Mouse (Mus musculus) left cerebral cortex, postnatal 14 days (tissue): ENCODE data around the gene Tpgs1. TPM values are rescaled to one million over a fixed set of nuclear protein-coding genes. Genes with fewer than 3 reads are reported as not detected.

Experiments
- DNase-seq, 2 experiments: peaks; one replicate each; pipeline ENCODE4 v3.0.0; 2021 to 2022; ENCODE audit warnings: low spot score in 2 of 2, mixed read lengths in 1 of 2
- intact Hi-C: fragments of 180-260 bp; cut with DNase I; formaldehyde crosslinking; loops from one replicate; pipeline ENCODE4 v1.15.1; 2025
- long read RNA-seq, 2 experiments: library from polyadenylated mRNA; stranded (forward); transcript quantifications; one replicate each; pipeline ENCODE4 v2.0.0; 2021
- total RNA-seq, 2 experiments: library from RNA; stranded (reverse); gene quantifications; 2 replicates each; pipeline ENCODE4 v1.2.3; 2021

Tpgs1 gene
- 10 to 100 TPM; 71.9 to 77.9 TPM for total RNA-seq
- long read RNA-seq, experiment 1, transcript Tpgs1-201 (2 exons, 1,143 nt): major isoform, 147 of 153 reads
- long read RNA-seq, experiment 1, partial matches to known transcripts: 0 of 153 reads
- long read RNA-seq, experiment 1, other reads (novel, unspliced or antisense): 3 of 153 reads
- long read RNA-seq, experiment 2, transcript Tpgs1-201 (2 exons, 1,143 nt): major isoform, 115 of 123 reads
- long read RNA-seq, experiment 2, partial matches to known transcripts: 0 of 123 reads
- long read RNA-seq, experiment 2, other reads (novel, unspliced or antisense): 5 of 123 reads

DNA sequence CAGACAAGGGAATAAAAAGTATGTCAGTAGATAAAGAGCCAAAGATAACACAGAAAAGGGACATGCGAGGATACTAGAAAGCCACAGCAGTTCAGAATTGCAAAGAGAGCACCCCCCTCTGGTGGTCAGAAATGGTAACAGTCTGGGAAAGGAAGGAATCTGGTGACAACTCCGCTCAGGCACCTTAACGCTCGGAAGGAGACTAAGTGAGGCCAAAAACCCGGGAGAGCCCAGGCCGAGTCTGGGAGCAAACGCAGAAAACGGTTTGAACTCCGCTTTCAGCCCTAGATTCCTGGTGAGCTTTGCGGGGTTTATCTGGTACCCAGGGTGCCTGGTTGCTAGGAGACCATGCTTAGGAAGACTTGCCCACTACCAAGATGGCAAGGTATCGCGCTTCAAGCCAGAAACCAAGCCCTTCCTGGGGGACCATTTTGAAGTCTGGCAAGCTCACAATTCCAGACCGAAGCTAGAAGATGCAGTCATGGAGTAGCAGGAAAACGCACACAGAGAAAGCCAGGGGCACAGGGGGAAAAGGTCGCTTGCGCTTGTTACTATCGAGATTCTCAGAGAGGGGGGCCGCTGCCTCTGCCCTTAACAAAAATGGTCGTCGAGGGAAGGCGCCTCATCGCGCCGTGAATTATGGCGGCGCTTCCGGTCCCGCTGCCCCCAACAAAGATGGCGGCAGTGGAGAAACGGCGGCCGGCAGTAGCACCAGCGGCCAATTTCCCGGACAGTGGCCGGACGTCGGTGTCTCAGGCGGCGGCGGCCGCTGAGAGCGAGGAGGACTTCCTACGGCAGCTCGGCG is at the start of gene Tpgs1:
Gene Tpgs1 (plus strand): TSS at position 599 of the 805 bp plus-strand sequence.
- intact Hi-C loops: loop anchor here (2.0 kb wide), 1 partner anchor 74 kb away; no protein-coding TSS in a partner anchor

DNA sequence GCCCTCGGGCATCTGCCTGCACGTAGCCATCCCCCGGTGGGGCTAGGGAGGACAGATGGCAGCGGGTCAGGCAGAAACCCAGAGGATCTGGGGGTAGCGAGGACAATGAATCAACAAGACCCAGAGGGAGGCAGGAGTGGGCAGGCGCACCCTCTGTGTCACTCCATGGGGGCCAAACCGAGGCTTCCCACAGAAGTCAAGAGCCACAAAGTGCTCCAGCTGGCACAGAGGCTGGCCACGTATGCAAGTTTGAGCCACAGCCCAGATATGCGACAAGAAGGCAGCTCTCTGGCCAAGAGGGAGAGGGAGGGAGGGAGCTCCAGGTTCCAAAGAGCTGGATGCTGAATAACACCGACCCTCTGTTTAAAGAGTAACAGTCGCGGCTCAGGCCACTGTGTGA is 45.2 kb upstream of the Tpgs1 start:
- peak in 1 of 2 experiments; percentile 4 for DNase-seq
- intact Hi-C loops: no loop called here

More for the DNA sequence above, at the start of gene Tpgs1:
- peak; percentile 93 to 96 for DNase-seq

DNA sequence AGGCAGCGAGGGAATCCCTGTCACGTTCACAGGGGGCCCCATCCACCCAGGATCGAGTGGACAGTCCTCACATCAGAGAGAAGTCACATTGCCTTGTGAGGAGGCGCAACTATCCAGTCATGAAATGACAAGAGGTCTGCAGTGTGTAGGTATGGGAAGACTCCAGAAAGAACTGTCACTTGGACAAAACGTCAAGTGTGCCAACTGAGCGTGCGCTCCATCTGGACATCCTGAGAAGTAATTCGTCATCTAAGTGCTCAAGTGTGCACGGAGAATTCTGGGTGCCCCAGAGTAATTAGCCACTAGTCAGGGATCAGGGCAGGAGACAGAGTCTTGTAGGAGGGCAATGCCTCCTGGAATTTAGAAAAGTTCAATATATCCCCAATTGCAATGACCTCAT is 43.8 kb upstream of the Tpgs1 start:
- intact Hi-C loops: no loop called here
- DNase-seq: no peak

DNA sequence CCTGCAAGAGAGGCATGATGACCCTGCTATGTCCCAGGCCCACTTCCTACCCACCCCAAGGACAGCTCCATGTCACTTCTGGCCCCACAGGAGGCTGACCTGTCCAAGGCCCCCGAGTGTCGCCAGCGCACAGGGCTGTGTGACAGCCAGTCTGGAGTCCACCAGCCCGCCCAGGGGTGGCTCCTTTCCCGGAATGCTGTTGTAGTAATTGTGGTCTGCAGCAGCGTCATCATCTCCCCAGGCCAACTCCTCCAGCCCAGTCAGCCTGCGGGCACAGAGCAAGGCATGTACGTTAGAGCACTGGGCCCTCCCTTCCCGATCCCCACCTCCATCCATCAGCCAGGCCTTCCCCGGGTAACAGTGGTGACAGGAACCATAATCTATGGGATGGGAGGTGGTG is 43.0 kb upstream of the Tpgs1 start:
- peak in 1 of 2 experiments; percentile 4 for DNase-seq
- intact Hi-C loops: no loop called here

DNA sequence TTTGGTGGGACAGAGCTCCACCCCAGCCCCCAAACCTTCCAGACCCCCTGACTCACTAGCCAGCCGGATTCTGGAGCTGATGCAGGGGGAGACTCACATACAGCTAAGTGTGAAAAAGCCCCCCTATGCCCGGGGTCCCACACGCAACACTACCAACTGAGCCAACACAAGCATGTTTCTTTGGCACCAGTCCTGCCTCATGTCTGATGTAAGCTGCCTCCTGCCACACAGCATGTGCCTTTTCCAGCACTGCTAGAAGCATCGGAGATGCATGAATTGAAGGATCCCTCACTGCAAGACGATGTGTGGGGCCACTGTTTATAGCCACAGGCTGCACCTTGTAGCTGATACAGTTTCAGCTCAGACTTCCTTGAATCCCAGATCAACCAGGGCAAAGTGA is 40.8 kb upstream of the Tpgs1 start:
- DNase-seq: no peak
- intact Hi-C loops: no loop called here

DNA sequence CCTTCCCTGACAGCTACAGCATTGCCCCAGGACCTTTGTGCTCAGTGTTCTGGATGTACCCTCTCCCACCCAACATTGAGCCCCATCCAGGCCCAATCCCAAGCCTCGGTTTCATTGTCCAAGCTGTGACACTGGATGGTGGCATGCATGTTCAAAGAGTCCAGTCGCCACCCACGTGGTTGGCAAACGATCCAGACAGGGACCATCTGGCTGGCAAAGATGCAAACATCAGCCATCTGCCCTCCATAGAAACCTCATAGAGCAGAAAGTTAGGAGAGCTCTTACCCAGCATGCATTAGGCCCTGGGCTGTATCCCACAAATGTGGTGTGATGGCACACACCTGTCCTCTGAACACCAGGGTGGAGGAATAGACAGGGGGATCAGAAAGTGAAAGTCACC is 37.7 kb upstream of the Tpgs1 start:
- intact Hi-C loops: no loop called here
- DNase-seq: peak; percentile 63 to 88

DNA sequence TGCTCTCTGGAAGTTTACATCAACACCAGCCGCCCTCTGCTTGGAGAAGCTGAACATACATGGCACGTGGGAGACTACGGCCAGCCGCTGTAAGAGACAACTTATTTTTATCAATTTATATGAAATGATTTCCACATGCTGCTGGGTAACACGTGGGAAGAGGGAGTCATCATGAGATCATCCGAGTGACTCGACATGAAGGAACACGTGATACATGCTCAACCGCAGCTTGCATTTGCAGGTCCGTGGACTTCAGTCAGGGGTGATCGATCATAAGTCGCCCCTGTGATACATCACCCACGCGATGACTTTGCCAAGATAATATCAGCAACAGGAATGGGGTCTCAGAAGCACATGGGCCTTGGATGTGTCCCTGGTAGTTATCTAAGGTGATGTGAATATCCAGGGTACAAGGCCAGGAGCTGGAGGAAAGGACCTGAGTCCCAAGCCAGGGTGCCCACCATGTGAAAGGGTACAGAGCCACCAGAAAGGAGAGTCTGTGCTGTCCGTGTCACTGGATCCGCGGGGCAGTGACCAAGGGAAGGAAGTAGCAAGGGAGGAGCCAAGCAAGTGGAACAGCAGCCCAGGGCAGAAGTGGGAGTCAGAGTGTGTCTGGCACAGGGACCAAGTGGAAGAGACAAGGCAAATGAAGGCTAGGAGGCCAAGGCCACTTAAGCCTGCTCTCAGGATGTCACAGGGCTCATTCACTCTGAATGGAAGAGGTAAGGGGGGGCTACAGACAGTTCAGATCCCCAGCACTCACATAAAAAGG is 36.0 kb upstream of the Tpgs1 start:
- intact Hi-C loops: no loop called here
- DNase-seq: peak in 1 of 2 experiments; percentile 15

DNA sequence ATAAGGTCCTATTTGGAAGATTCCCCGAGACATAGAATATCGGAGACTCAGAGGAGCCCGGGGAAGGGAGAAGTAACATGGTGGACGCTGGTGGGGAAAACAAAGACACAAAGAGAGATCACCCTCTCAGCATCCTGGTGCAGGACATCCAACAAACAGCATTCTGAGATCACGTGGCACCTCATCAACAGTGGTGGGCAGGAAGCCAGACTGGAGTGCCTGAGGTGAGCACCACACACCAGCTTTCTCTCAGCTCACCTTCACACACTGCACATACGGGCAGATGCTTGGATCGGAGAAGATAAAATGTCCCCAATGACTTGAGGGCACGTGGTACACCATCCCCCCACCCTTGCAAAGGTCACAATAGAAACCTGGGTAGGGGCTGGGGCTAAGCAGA is 32.9 kb upstream of the Tpgs1 start:
- peak in 1 of 2 experiments; percentile 16 for DNase-seq
- intact Hi-C loops: no loop called here

DNA sequence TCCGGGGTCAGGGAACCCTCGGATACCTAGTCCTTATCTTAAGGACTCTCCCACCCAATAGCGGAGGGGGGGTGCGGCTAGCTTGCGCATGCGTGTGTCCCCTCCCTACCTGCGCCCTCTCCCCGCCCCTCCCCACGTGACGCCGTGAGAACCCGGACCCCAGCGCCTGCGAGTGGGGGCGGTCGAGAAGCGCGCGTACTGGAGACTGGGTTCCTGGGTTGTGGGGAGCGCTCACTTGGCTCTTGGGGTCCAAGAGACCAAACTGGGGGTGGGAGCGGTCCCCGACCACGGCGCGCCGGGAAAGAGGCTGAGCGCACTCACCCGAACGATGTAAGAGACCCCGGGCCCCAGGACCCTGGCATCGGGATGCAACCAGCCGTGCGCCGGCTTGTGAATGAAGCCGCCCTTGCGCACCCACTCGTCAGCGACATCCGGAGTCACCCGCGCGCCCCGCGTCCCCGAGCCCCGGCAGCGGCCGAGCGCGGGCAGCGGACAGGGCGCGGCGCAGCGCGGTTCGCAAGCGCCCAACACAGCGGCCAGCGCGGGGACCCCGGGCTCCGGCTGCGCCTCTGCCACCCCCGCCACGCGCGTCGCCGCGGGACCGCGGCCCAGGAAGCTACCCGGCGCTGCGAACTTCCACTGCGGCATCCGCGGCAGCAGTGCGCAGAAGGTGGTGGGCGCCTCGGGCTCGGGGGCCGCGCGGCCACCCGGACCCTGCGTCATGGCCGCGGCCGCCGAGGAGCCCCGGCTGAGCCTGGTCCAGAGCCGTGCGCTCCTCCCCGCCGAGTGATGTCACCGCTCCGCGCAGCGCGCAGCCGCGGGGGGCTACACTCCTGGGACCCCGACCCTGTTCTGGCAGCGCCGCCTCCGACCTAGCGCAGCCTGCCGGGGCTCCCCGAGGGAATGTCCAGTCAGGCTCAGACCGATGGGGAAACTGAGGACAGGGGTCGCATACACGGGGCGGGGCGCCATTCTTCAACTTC is 31.8 kb upstream of the Tpgs1 start, which contains the start of gene Shc2:
Gene Shc2 (minus strand): TSS at position 791 of the 983 bp plus-strand sequence.
- peak; percentile 77 to 88 for DNase-seq
- intact Hi-C loops: no loop called here

DNA sequence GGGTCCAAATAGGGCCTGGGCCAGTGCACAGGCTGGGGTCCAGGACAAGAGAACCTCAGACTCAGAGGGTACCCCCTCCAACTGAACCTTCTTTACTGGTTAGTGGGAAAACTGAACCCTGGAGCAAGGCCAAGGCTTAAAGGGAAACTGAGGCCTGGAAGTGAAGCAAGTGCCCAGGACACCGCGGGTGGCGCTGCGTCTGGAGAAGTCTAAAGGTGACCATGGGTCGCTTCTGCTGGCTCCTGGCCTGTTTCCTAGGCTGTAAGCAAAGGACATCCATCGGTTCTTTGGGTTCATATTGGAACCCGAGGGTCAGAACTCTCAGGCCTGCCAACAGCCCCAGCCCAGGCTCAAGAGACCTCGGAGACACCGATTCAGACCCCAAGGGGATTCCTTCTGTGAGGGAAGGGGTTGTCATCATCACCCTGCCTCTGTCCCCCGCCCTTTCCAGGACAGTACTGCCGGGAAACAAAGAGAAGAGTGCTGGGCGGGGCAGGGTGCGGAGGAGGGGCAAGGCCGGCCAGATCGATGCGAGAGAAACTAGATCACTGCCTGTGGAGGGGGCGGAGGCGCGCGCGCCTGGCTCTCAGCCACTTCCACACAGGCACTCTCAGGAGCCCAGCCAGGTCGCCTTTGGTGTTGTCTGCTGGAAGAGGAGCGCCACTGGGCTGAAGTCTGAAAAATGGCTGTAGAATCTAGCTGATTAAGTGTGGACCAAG is 30.5 kb upstream of the Tpgs1 start:
- peak; percentile 41 to 65 for DNase-seq
- intact Hi-C loops: no loop called here

DNA sequence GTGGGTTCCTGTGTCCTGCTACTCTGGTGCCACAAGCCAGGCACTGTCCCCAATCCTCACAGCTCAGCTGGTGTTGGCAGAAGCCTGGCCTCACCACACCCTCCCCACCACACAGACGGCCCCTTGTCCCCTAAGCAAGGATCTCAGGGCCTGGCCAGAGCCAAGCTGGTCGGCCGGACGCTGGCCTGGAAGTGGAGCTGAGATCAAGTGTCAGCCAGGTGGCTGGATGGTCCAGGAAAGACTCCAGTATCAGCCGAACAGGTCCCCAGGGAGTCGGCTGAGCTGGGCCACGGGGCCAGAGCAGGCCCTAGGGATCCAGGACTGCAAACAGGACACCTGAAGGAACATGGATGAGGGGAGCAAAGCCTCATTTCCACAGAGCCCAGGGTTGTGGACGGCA is 23.5 kb upstream of the Tpgs1 start, which contains the start of gene Odf3l2:
Gene Odf3l2 (minus strand): TSS at position 28 of the 400 bp plus-strand sequence.
- no peak for DNase-seq
- intact Hi-C loops: no loop called here

DNA sequence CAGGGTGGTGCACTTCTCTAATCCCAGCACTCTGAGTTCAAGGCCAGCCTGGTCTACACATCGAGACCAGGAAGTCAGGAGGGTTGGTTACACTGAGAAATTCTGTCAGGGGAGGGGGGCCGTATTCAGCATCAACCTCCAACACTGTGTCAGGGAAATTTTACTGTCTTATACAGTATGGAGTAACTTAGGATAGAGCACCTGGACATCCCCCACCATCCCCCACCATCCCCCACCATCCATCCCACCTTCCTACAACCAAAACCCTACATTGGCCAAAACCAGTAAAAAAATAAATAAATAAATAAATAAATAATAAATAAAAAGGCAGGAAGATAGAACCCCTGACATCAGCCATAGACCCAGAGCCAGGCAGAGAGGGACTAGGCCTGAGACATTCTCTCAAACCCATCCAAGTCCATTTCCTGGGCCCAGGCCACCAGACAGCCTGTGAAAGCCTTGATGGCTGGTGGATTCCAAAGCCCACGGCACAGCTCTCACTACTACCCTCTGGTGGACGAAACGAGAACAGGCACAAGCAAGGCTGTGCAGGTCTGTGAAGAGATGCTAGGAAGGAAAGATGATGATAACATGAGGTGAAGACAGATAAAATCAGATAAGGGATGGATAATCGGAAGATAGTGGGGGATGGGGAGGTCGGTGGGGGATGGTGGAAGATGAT is 20.0 kb upstream of the Tpgs1 start:
- DNase-seq: peak; percentile 87 to 91

DNA sequence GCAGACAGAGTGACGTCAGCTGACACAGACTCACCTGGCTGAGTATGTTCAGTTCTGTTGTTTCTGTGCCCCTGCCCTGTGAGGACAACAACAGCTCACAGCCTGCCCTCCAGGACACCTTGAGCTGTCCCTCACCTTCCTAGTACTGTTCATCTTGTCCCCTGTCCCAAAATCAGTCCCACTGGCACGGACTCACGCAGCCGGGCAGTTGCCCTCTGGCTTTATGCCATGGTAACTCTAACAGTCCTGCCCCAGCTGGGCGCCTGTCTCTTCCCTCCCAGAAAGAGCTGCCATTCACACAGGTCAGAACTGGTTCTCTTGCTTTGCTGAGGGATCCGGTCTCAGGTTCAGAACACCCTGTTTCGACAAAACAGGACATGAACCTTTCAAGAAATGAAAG is 16.4 kb upstream of the Tpgs1 start:
- intact Hi-C loops: no loop called here
- no peak for DNase-seq

More for the DNA sequence above, 20.0 kb upstream of the Tpgs1 start:
- intact Hi-C loops: loop anchor here (1.0 kb wide), 1 partner anchor 54 kb away; no protein-coding TSS in a partner anchor

DNA sequence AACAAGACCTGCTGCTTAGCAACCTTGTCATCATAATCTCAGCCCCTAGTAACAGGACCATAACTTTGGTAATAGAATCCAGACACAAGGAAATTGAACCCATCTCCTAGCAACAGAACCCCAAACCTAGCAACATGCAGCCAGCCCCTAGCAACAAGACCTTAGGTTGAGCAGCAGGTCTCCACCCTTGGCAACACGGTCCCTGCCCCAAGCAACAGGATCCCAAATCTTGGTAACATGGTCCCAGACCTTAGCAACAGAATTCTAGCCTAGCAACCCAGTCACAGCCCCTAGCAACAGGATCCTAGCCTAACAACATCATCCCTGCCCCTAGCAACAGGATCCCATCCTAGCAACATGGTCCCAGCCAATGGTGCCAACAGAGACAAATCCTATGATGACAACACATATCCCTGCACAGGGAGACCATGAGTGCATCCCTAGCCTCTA is 14.2 kb upstream of the Tpgs1 start:
- intact Hi-C loops: no loop called here

DNA sequence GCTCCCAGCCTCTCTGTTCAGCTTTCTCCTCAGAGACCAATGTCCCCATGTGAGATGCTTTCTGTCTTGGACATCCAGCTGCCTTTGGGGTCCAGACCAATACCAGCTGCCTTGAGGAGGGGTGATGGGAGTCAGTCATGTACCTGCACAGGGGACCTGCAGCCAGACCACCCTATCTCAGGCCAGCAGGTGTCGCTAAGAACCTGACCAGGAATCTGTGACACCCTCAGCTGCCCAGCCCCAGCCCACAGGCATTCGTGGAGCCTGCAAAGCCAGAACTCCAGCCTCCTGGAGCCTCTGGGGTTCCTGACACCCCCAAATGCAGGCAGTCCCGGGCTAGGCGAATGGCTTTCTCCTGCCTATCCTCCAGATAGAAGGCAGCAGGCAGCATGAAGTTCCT is 10.3 kb upstream of the Tpgs1 start:
- intact Hi-C loops: no loop called here
- no peak for DNase-seq

More for the DNA sequence above, 14.2 kb upstream of the Tpgs1 start:
- DNase-seq: peak; percentile 54 to 80

DNA sequence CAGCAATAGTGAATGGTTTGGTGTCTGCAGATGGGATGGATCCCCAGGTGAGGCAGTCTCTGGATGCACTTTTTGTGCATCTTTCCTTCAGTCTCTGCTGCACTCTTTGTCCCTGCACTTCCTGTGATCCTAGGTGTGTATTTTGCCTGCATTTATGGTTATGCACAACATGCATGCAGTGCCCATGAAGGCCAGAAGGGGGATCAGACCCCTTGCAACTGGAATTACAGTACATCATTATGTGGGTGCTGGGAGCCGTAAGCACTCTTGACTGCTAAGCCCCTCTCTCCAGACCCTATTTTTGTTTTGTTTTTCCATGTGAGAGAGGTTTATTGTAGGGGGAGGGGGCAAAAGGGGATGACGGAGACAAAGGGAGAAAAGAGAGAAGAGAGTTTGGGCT is 8.9 kb upstream of the Tpgs1 start:
- no peak for DNase-seq
- intact Hi-C loops: no loop called here

DNA sequence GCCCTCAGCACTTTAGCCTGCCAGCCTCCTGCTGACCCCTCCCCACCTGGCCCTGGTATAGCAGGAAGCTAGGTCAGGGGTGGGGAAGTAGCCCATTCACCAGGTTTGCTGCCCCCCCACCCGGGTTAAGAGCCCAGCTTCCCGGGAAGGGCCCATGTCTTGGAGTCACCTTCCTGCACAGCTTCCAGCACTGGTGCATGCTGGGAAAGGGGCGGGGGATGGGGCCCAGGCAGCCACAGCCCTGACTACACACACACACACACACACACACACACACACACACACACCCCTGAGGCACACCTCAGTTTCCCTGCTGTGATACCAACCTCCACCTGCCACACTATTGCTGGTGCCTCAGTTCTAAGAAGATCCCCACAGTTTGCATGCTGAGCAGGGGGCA is 7.3 kb upstream of the Tpgs1 start:
- intact Hi-C loops: no loop called here
- no peak for DNase-seq
